Mouse (Mus musculus) central nervous system, embryonic 18 days (tissue): ENCODE measurements around the gene Ddx50. TPM values are rescaled to one million over a fixed set of nuclear protein-coding genes. Genes with fewer than 3 reads are reported as not detected.

ENCODE experiments used
- polyA plus RNA-seq: library from polyadenylated mRNA; depleted of rRNA; stranded (reverse); fragments of >200 nt; gene quantifications from 2 replicates; pipeline ENCODE4 v1.2.3, GENCODE M21; 2012; rRNA removed

Gene Ddx50
- 73.4 and 75.4 TPM in 2 replicates for polyA plus RNA-seq

GRCm38 (mm10) chr10:62650881-62651810 lies at the start of gene Ddx50:
Ddx50 (minus strand) TSS chr10:62651218.

GRCm38 (mm10) chr10:62602177-62603040 lies 48.6 kb downstream of the Ddx50 start, which contains the start of gene Ddx21:
Ddx21 (minus strand) TSS chr10:62602281.

DNA sequence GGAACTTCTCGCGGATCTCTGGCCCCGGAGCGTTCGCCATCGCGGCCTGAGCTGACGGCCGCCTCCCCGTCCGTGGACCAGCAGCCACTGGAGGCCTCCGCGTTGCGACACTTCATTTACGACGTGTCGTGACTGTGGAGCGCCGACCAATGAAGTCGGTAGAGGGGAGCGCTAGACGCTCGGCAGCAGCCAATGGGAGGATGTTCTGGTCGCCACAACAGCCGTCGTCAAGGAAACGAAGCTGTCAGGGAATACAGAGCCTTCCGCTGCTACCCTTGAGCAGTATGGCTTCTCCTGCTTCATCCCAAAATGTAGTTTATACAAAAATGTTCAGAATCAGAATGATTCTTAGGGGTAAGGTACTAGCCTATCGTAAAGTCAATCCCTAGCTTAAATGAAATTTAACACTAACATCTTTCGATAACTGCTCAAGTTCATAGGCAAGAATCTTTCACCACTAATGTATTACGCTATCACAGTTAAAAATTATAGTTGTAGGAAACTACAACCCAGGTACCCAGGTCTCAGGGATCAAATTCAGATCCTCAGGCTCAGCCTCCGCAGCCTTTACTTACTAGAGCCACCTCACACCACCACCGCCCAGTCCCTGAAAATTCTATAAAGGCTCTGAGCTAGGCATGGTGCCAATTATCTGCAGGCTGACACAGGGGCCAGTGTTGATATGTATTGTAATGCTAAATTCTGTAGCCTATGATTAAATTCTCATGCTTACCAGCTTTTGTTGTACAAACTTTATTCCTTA lies 72.5 kb downstream of the Ddx50 start, which contains the start of gene Kif1bp:
Gene Kif1bp, minus strand, starts transcription at position 120 of the 763 bp plus-strand sequence.

Other genes with a start within 250 kb of the Ddx50 start
- gene Hkdc1, start 228.7 kb downstream of the Ddx50 start, polyA plus RNA-seq, result 0.35 and 0.41 TPM in 2 replicates
- 1.1 and 1.4 TPM in 2 replicates for gene 4930507D05Rik, start 201.7 kb downstream of the Ddx50 start, polyA plus RNA-seq
- gene Supv3l1, start 201.5 kb downstream of the Ddx50 start, polyA plus RNA-seq, result 27.2 and 28.7 TPM in 2 replicates
- 28.3 and 30.0 TPM in 2 replicates for gene Vps26a, start 164.4 kb downstream of the Ddx50 start, polyA plus RNA-seq
- gene Srgn, start 123.8 kb downstream of the Ddx50 start, polyA plus RNA-seq, result 5.4 and 5.6 TPM in 2 replicates
- gene Kif1bp, start 72.8 kb downstream of the Ddx50 start, polyA plus RNA-seq, result 67.4 and 68.3 TPM in 2 replicates
- gene Ddx21, start 48.9 kb downstream of the Ddx50 start, polyA plus RNA-seq, result 36.4 and 38.5 TPM in 2 replicates
- gene Stox1, start 74.9 kb upstream of the Ddx50 start, polyA plus RNA-seq, result 3.4 and 4.1 TPM in 2 replicates
- gene Ccar1, start 141.1 kb upstream of the Ddx50 start, polyA plus RNA-seq, result 58.4 and 62.2 TPM in 2 replicates